Mouse (Mus musculus): Measurements from ENCODE around the gene Hist1h3h. TPM values are rescaled to one million over a fixed set of nuclear protein-coding genes. Genes with fewer than 3 reads are reported as not detected.
"Not testable (repeated sequence)": the region's sequence is repeated elsewhere in the genome, so short reads cannot be mapped to it uniquely, and the experiment has no call there.

The Hist1h3h gene
- polyA plus RNA-seq, 1 experiment from 2014 or later: 6.4 TPM

GRCm38 (mm10) chr13:21734906-21735767 lies 17.7 kb downstream of the Hist1h3h start, which contains the start of gene Hist1h4j:
Gene Hist1h4j, plus strand, starts transcription at chr13:21735064.
- Histone ChIP-seq H3K4me1 (replicated peaks) (peaks cover 16% of the 10 kb centered on the region), H3K27ac (peak within 1 kb of the TSS; percentile 97), H3K4me3 (peak within 1 kb of the TSS; percentile 54), H3K9ac (peak within 1 kb of the TSS; percentile 79), H3K4me2 (peak within 1 kb of the TSS; percentile 72)
- under 1% methylated on average over 51 of the region's 56 CpGs for WGBS
- H3K36me3 ChIP-seq, H3K9me3 ChIP-seq, H3K27me3 ChIP-seq: not testable (repeated sequence)
- ATAC-seq (ENCODE audit: low FRiP score): peak; percentile 89

- Histone ChIP-seq H3K27ac (no peak overlapping the region), H3K4me3 (no peak overlapping the region), H3K27me3 (no peaks in the 10 kb centered on the region), H3K4me1 (replicated peaks) (peaks cover 20% of the 10 kb centered on the region), H3K4me2 (no peak overlapping the region), H3K36me3 (no peaks in the 10 kb centered on the region), H3K9me3 (no peaks in the 10 kb centered on the region), H3K9ac (no peak overlapping the region)
- ATAC-seq (ENCODE audit: low FRiP score): no peak
- 98% methylated on average over 1 of the region's 1 CpGs for WGBS
These were observed 27.5 kb downstream of the Hist1h3h start for GRCm38 (mm10) chr13:21745006-21745405.

GRCm38 (mm10) chr13:21749387-21750158 lies 32.1 kb downstream of the Hist1h3h start:
- no peaks in the 10 kb centered on the region for H3K36me3 ChIP-seq
- no peak for ATAC-seq (ENCODE audit: low FRiP score)
- peak overlapping the region; percentile 84 for H3K4me2 ChIP-seq
- no peaks in the 10 kb centered on the region for H3K27me3 ChIP-seq
- H3K4me1 ChIP-seq (replicated peaks): peaks cover 34% of the 10 kb centered on the region
- peak overlapping the region; percentile 93 for H3K27ac ChIP-seq
- no peaks in the 10 kb centered on the region for H3K9me3 ChIP-seq
- H3K9ac ChIP-seq: peak overlapping the region; percentile 79
- WGBS: 5% methylated on average over 5 of the region's 5 CpGs
- peak overlapping the region; percentile 57 for H3K4me3 ChIP-seq

- Histone ChIP-seq H3K4me1 (replicated peaks) (peaks cover 37% of the 10 kb centered on the region), H3K9ac (peak within 1 kb of the TSS; percentile 79), H3K27ac (peak within 1 kb of the TSS; percentile 93), H3K4me2 (peak within 1 kb of the TSS; percentile 84), H3K4me3 (peak within 1 kb of the TSS; percentile 57)
- WGBS: under 1% methylated on average over 47 of the region's 56 CpGs
- not testable (repeated sequence) for H3K27me3 ChIP-seq, H3K9me3 ChIP-seq, H3K36me3 ChIP-seq
- peak; percentile 87 for ATAC-seq (ENCODE audit: low FRiP score)
These were observed 32.9 kb downstream of the Hist1h3h start, which contains the start of gene Hist1h4k for GRCm38 (mm10) chr13:21750159-21751017. Gene Hist1h4k, minus strand, starts transcription at chr13:21750505.

- Histone ChIP-seq H3K4me3 (no peak overlapping the region), H3K4me2 (no peak overlapping the region), H3K27ac (no peak overlapping the region), H3K36me3 (no peaks in the 10 kb centered on the region), H3K27me3 (no peaks in the 10 kb centered on the region), H3K9ac (no peak overlapping the region), H3K9me3 (no peaks in the 10 kb centered on the region), H3K4me1 (replicated peaks) (peaks cover 37% of the 10 kb centered on the region)
- no peak for ATAC-seq (ENCODE audit: low FRiP score)
These were observed 34.0 kb downstream of the Hist1h3h start for GRCm38 (mm10) chr13:21751417-21751816.

GRCm38 (mm10) chr13:21751827-21752226 lies 34.4 kb downstream of the Hist1h3h start:
- no peaks in the 10 kb centered on the region for H3K27me3 ChIP-seq
- no peak for ATAC-seq (ENCODE audit: low FRiP score)
- no peak overlapping the region for H3K4me3 ChIP-seq
- H3K9ac ChIP-seq: no peak overlapping the region
- no peak overlapping the region for H3K27ac ChIP-seq
- H3K4me1 ChIP-seq (replicated peaks): peaks cover 37% of the 10 kb centered on the region
- WGBS: 82% methylated on average over 3 of the region's 3 CpGs
- no peaks in the 10 kb centered on the region for H3K36me3 ChIP-seq
- no peaks in the 10 kb centered on the region for H3K9me3 ChIP-seq
- no peak overlapping the region for H3K4me2 ChIP-seq

GRCm38 (mm10) chr13:21752356-21752755 lies 34.9 kb downstream of the Hist1h3h start:
- no peak overlapping the region for H3K9ac ChIP-seq
- H3K27me3 ChIP-seq: no peaks in the 10 kb centered on the region
- H3K4me3 ChIP-seq: no peak overlapping the region
- no peak for ATAC-seq (ENCODE audit: low FRiP score)
- no peaks in the 10 kb centered on the region for H3K36me3 ChIP-seq
- H3K27ac ChIP-seq: 0 out of 2 replicates have a peak overlapping the region, but pooled peaks have one; percentile 48
- 0 out of 2 replicates have a peak overlapping the region, but pooled peaks have one; percentile 76 for H3K4me2 ChIP-seq
- no peaks in the 10 kb centered on the region for H3K9me3 ChIP-seq
- 51% methylated on average over 3 of the region's 3 CpGs for WGBS
- peaks cover 34% of the 10 kb centered on the region for H3K4me1 ChIP-seq (replicated peaks)

- no peaks in the 10 kb centered on the region for H3K36me3 ChIP-seq
- WGBS: 5% methylated on average over 10 of the region's 10 CpGs
- peaks cover 31% of the 10 kb centered on the region for H3K4me1 ChIP-seq (replicated peaks)
- H3K9me3 ChIP-seq: no peaks in the 10 kb centered on the region
- peak overlapping the region; percentile 95 for H3K27ac ChIP-seq
- H3K4me3 ChIP-seq: peak overlapping the region; percentile 44
- ATAC-seq (ENCODE audit: low FRiP score): no peak
- H3K27me3 ChIP-seq: no peaks in the 10 kb centered on the region
- peak overlapping the region; percentile 74 for H3K9ac ChIP-seq
- peak overlapping the region; percentile 76 for H3K4me2 ChIP-seq
These were observed 35.6 kb downstream of the Hist1h3h start for GRCm38 (mm10) chr13:21753051-21753523.

- WGBS: under 1% methylated on average over 46 of the region's 50 CpGs
- H3K4me1 ChIP-seq (replicated peaks): peaks cover 28% of the 10 kb centered on the region
- ATAC-seq (ENCODE audit: low FRiP score): peak; percentile 96
These were observed 36.2 kb downstream of the Hist1h3h start, which contains the start of the genes Hist1h2ak and Hist1h2bn for GRCm38 (mm10) chr13:21753524-21754285. Gene Hist1h2ak, minus strand, starts transcription at chr13:21753827. Gene Hist1h2bn, plus strand, starts transcription at chr13:21754123.

GRCm38 (mm10) chr13:21754294-21755001 lies 37.0 kb downstream of the Hist1h3h start:
- not testable (repeated sequence) for H3K36me3 ChIP-seq, H3K9me3 ChIP-seq, H3K27me3 ChIP-seq
- Histone ChIP-seq H3K27ac (peak overlapping the region; percentile 95), H3K9ac (peak overlapping the region; percentile 69), H3K4me3 (peak overlapping the region; percentile 44), H3K4me2 (peak overlapping the region; percentile 76), H3K4me1 (replicated peaks) (peaks cover 21% of the 10 kb centered on the region)
- peak; percentile 9; the same call in 1 of the 2 replicates for ATAC-seq (ENCODE audit: low FRiP score)
- under 1% methylated on average over 17 of the region's 26 CpGs for WGBS

More at GRCm38 (mm10) chr13:21753524-21754285, 36.2 kb downstream of the Hist1h3h start, which contains the start of the genes Hist1h2ak and Hist1h2bn:
- peak within 1 kb of the TSS; percentile 44 for H3K4me3 ChIP-seq
- H3K36me3 ChIP-seq, H3K27me3 ChIP-seq, H3K9me3 ChIP-seq: not testable (repeated sequence)
- peak within 1 kb of the TSS; percentile 95 for H3K27ac ChIP-seq
- peak within 1 kb of the TSS; percentile 74 for H3K9ac ChIP-seq
- H3K4me2 ChIP-seq: peak within 1 kb of the TSS; percentile 76

Measured in hindbrain, embryonic 13.5 days (tissue).